Mouse (Mus musculus) frontal cortex, postnatal 14 days (tissue): Measurements from ENCODE around the gene Thsd4.
"Not testable (repeated sequence)": the region's sequence is repeated elsewhere in the genome, so short reads cannot be mapped to it uniquely, and the experiment has no call there.

Experiments
- DNase-seq, 2 experiments: peaks; one replicate each; pipeline ENCODE4 v3.0.0; 2022; ENCODE audit warnings: low spot score in 2 of 2

The Thsd4 gene

DNA sequence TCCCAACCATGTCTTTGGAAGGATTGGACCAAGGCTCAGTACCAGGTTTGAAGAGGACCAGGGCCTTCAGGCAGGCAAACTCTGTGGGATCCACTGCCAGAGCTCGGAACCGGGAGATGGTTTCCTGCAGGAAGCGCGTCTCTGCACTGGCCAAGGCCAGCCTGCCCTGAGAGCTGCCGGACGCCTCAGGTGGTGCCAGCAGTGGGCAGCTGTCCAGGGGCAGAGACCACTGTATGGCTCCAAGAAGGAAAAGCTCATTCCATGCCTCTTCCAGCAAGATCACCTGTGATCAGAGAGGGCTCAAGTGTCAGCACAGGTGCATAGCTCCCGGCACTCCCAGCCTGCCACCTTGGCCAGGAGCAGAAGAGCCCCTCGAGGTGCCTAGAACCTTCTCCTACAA, 574.6 kb downstream of the Thsd4 start:
- DNase-seq = no peak

GRCm38 (mm10) chr9:59945241-59945640, 576.6 kb downstream of the Thsd4 start:
- no peak for DNase-seq

GRCm38 (mm10) chr9:59943826-59944225, 578.0 kb downstream of the Thsd4 start:
- DNase-seq = no peak

- DNase-seq = no peak
These were observed 579.3 kb downstream of the Thsd4 start for GRCm38 (mm10) chr9:59942501-59943085.

DNA sequence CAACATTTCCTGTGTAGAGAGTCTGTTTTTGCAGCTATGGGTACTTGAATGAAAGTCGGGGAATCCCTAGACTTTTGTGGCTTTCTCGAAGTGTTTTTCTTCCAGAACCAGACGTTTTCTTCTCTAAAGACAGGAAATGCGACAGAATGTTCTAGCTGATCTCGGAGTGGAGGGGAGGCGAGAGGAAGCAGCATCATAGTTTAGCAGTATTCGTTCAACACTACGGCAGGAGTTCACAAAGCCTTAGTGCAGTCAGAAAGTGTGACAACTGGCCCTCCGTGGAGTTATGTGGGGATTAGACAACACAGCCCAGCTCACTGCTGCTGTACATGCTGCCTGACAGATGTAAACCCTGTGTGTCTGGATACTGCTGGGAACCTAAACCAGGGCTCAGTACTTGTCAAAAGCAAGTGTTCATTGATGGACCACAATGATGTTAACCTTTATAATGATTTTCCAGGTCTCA, 579.9 kb downstream of the Thsd4 start:
- no peak for DNase-seq

- no peak for DNase-seq
These were observed 580.6 kb downstream of the Thsd4 start for GRCm38 (mm10) chr9:59940913-59941884.

DNA sequence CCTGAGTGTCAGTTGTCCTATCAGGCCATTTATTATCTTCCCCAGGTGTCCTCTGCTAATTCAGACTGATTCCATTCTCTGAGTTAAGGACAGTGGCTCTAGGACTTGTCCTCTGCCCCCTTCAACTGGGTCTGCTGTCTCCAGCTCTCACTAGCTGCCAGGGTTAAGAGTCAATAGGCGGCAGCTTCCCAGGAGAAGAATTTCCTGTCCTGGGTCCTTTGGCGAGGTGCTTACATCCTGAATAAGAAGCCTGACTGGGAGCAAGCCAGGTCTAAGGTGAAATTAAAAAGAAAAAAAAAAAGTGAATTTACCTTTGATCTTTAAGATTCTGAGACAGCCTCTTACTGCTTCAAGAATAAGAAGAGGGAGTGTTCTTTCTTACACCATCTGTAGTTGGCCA, 582.2 kb downstream of the Thsd4 start:
- no peak for DNase-seq

GRCm38 (mm10) chr9:59938529-59938928, 583.3 kb downstream of the Thsd4 start:
- DNase-seq = no peak

GRCm38 (mm10) chr9:59935866-59936265, 586.0 kb downstream of the Thsd4 start:
- not testable (repeated sequence) for DNase-seq

- no peak for DNase-seq
These were observed 591.6 kb downstream of the Thsd4 start for GRCm38 (mm10) chr9:59930248-59930647.
